Mouse (Mus musculus) neural tube, embryonic 15.5 days (tissue): ENCODE measurements around the gene Tmem80. TPM values are rescaled to one million over a fixed set of nuclear protein-coding genes. Genes with fewer than 3 reads are reported as not detected.

Source experiments
- ATAC-seq: fragments of 200-750 bp; cut with Nextera tagmentation; 2 replicates; pipeline ENCODE4 v1.8.0; 2017; ENCODE audit warnings: mild to moderate bottlenecking, moderate TSS enrichment, moderate library complexity; ENCODE audit not compliant: low FRiP score
- H3K27ac ChIP-seq: fragments of 300-500 bp; sonication (generic); replicated peaks from 2 replicates; pipeline ENCODE4 v1.5.1; 2015; ENCODE audit warnings: mild to moderate bottlenecking, inconsistent platforms
- H3K27me3 ChIP-seq: fragments of 300-500 bp; sonication (generic); replicated peaks from 2 replicates; pipeline ENCODE4 v1.6.1; 2015; ENCODE audit warnings: inconsistent platforms
- H3K36me3 ChIP-seq: fragments of 300-500 bp; sonication (generic); 2 replicates; pipeline ENCODE4 v1.6.1; 2015; ENCODE audit warnings: inconsistent platforms
- H3K4me1 ChIP-seq: fragments of 300-500 bp; sonication (generic); 2 replicates; pipeline ENCODE4 v1.6.1; 2015; ENCODE audit warnings: inconsistent platforms
- H3K4me2 ChIP-seq: fragments of 300-500 bp; sonication (generic); 2 replicates; pipeline ENCODE4 v1.6.1; 2015; ENCODE audit warnings: inconsistent platforms, mild to moderate bottlenecking, moderate library complexity
- H3K4me3 ChIP-seq: fragments of 300-500 bp; sonication (generic); replicated peaks from 2 replicates; pipeline ENCODE4 v1.5.1; 2015; ENCODE audit warnings: mild to moderate bottlenecking, inconsistent platforms
- H3K9ac ChIP-seq: fragments of 300-500 bp; sonication (generic); replicated peaks from 2 replicates; pipeline ENCODE4 v1.6.1; 2015; ENCODE audit warnings: mild to moderate bottlenecking, inconsistent platforms
- H3K9me3 ChIP-seq: fragments of 300-500 bp; sonication (generic); replicated peaks from 2 replicates; pipeline ENCODE4 v1.6.1; 2016; ENCODE audit warnings: inconsistent platforms
- WGBS: fragments of 180-500 bp; shearing (Covaris S2); methylation state at CpG from one replicate; pipeline ENCODE4 v1.1.7; 2015; ENCODE audit warnings: mixed read lengths; 5-methylcytosine and 5-hydroxymethylcytosine counted together
- polyA plus RNA-seq: library from polyadenylated mRNA; unstranded; fragments of >200 nt; fragmentation: Nextera tagmentation; extraction: Ambion mirVana; gene quantifications from 2 replicates; pipeline ENCODE4 v1.2.1, GENCODE M21; 2015

Gene Tmem80
- polyA plus RNA-seq, 1 experiment from 2014 or later: 55.8 TPM

DNA sequence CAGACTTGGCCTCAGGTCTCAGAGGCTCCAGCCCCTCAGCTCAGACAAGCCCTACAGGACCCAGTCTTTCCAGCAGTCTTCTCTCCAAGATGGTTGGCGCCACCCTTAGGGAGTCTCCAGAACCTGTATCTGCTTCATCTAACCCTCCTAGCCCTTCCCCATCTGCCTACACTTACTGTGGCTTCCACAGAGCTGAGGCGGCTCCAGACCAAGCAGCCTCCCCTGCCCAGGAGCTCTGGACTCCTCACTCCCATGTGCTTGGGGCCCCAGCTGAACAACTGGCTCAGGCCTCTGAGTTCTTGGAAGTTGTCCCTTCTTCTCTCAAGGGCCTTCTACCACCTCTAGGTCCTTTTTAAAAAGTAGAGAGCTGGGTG is 36.2 kb downstream of the Tmem80 start:
- Histone ChIP-seq H3K27ac (no peak overlapping the region), H3K9ac (no peak overlapping the region), H3K4me3 (no peak overlapping the region), H3K9me3 (no peaks in the 10 kb centered on the region), H3K4me2 (no peak overlapping the region), H3K4me1 (0 out of 2 replicates have a peak, but pooled peaks cover 3% of the 10 kb centered on the region), H3K27me3 (peaks cover 40% of the 10 kb centered on the region), H3K36me3 (no peaks in the 10 kb centered on the region)
- 66% methylated on average over 2 of the region's 2 CpGs for WGBS
- no peak for ATAC-seq

DNA sequence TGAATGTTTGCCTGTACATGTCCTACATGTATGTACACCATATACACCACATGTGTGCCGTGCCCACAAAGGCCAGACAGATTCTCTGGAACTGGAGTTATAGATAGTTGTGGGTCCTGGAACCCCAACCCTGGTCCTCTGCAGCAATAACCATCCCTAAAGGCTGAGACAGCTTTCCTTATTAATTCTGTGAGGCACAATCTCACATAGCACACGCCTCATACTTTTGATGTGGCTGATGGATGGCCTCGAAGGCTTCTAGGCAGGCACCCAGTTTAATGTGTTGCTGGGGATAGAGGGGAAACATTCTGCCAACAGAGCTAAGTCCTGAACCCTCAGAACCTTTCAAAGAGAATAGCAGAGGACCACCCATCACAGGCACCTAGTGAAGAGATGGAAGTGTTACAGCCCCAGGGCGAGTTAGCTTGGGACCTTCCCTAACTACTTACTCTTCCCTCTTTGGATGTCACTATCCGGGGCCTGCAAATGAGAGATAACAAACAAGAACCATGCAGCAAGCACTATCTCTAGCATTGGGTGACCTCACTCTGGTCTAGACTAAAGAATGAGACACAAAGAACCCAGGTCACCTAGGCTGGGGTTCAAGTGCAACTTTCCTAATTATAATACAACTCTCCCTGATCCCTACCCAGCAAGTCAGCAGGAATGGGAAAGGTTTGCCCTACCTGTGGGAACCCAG is 37.0 kb downstream of the Tmem80 start:
- ATAC-seq: no peak
- Histone ChIP-seq H3K4me3 (no peak overlapping the region), H3K9ac (no peak overlapping the region), H3K36me3 (no peaks in the 10 kb centered on the region), H3K27ac (no peak overlapping the region), H3K4me2 (no peak overlapping the region), H3K27me3 (peaks cover 36% of the 10 kb centered on the region), H3K9me3 (no peaks in the 10 kb centered on the region), H3K4me1 (0 out of 2 replicates have a peak, but pooled peaks cover 3% of the 10 kb centered on the region)
- 85% methylated on average over 5 of the region's 5 CpGs for WGBS

DNA sequence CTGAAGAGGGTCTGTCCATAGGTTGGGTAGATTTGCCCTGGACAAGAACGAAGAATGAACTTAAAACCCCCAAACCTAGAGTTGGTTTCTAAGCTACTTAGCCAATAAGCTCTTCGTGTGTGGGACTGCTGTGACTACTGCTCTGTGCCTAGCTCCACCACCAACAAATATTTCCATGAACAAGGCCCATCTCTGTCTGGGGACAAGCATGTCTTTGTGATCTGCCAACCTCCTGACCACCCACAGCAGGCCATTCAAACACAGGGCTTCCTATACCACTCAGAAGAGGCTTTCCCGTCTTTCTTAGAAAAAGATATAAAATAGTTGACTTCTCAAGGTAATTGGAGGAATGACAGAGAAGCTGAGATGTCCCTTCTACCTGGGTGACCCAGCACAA is 37.5 kb downstream of the Tmem80 start:
- H3K4me1 ChIP-seq: 0 out of 2 replicates have a peak, but pooled peaks cover 3% of the 10 kb centered on the region
- no peak overlapping the region for H3K4me3 ChIP-seq
- H3K9ac ChIP-seq: no peak overlapping the region
- no peaks in the 10 kb centered on the region for H3K9me3 ChIP-seq
- 83% methylated on average over 3 of the region's 3 CpGs for WGBS
- no peaks in the 10 kb centered on the region for H3K36me3 ChIP-seq
- ATAC-seq: no peak
- H3K27me3 ChIP-seq: peaks cover 33% of the 10 kb centered on the region
- no peak overlapping the region for H3K27ac ChIP-seq
- H3K4me2 ChIP-seq: no peak overlapping the region

DNA sequence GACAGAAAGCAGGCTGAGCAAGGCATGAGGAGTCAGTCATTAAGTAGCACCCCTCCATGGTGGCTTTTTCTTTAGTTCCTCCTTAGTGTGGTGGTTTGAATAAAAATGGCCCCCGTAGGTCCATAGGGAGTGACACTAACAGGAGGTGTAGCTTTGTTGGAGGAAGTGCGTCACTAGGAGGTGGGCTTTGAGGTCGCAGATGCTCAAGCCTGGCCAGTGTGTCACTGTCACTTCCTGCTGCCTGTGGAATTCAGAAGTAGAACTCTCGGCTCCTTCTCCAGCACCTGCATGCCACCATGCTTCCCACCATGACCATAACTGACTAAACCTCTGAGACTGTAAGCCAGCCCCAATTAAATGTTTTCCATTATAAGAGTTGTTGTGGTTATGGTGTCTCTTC is 39.8 kb downstream of the Tmem80 start:
- Histone ChIP-seq H3K4me3 (no peak overlapping the region), H3K4me2 (no peak overlapping the region), H3K9me3 (no peaks in the 10 kb centered on the region), H3K4me1 (no peaks in the 10 kb centered on the region), H3K9ac (no peak overlapping the region), H3K27me3 (peaks cover 14% of the 10 kb centered on the region; the same call in 1 of the 2 replicates), H3K27ac (no peak overlapping the region), H3K36me3 (no peaks in the 10 kb centered on the region)
- WGBS: 85% methylated on average over 4 of the region's 4 CpGs
- no peak for ATAC-seq

DNA sequence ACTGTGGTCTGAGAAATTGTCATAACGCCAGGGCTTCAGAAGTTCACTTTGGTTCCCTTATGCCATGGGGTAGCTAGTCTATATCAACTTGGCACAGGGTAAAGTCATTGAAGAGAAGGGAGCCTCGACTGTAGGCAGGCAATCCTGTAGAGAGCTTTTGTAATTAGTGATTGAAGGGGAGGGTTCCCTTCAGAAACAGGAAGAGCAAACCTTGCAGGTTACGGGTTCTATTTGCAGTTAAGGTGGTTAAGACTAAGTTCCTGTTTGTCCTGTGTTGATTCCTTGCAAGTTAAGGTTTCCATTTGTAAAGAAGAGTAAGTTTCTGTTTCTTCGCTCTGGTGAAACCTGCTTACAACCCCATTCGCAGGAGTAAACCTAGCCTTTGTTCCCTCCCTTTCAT is 42.4 kb downstream of the Tmem80 start:
- Histone ChIP-seq H3K27ac (no peak overlapping the region), H3K27me3 (0 out of 2 replicates have a peak, but pooled peaks cover 8% of the 10 kb centered on the region), H3K9me3 (no peaks in the 10 kb centered on the region), H3K4me3 (no peak overlapping the region), H3K4me2 (no peak overlapping the region), H3K4me1 (no peaks in the 10 kb centered on the region), H3K36me3 (no peaks in the 10 kb centered on the region), H3K9ac (no peak overlapping the region)
- ATAC-seq: no peak
- 58% methylated on average over 5 of the region's 5 CpGs for WGBS

DNA sequence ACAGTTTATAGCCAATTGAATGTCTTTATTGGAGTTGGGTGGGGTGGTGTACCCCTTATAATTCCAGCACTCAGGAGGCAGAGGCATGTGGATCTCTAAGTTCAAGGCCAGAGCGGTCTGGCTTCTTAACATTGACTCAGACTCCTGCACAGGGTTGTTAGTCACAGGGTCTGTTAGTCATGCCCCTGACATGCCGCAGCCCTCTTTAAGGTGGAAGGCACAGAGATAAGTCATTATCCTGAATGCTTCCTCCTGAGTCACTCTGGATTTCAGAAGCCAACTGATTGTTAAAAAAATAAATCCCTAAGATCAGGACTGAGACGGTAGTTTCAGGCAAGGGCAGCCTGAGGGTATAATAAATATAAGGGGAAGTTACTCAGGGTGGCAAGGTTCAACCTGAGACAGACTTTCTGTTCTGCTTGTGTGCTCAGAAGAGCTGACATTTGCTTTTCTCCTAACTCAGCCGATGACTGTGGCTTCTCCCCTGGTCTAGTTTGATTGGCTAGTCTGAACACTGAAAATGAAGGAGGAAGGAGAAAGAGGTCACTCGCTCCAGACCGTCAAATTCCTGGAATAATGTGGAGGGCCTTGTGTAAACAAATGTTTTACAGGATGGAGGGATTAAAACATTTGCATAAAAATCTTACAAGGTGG is 44.5 kb downstream of the Tmem80 start:
- Histone ChIP-seq H3K9ac (no peak overlapping the region), H3K4me3 (no peak overlapping the region), H3K27me3 (no peaks in the 10 kb centered on the region), H3K4me2 (no peak overlapping the region), H3K4me1 (no peaks in the 10 kb centered on the region), H3K36me3 (no peaks in the 10 kb centered on the region), H3K27ac (no peak overlapping the region), H3K9me3 (no peaks in the 10 kb centered on the region)
- no peak for ATAC-seq
- WGBS: 78% methylated on average over 6 of the region's 6 CpGs

DNA sequence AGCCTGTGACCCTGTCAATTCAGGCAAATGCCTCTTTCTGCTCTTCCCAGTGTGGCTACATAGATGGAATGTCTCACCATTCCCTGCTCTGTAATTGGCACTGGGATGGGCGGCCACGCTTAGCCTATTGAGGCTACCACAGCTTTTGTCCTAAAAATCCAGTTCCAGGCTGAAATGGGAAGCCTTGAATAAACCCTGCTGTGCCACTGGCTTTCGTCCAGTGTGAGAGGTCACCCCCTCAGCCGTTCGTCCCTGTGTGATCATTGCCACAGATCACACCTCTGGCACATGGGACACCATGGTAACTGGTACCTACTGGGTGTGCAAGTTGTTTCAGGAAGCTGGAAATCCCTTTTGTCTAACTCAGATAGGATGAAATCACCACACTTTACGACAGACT is 46.1 kb downstream of the Tmem80 start:
- no peaks in the 10 kb centered on the region for H3K36me3 ChIP-seq
- H3K4me2 ChIP-seq: no peak overlapping the region
- no peaks in the 10 kb centered on the region for H3K9me3 ChIP-seq
- no peaks in the 10 kb centered on the region for H3K4me1 ChIP-seq
- H3K27me3 ChIP-seq: no peaks in the 10 kb centered on the region
- WGBS: 32% methylated on average over 6 of the region's 6 CpGs
- H3K4me3 ChIP-seq: no peak overlapping the region
- no peak overlapping the region for H3K9ac ChIP-seq
- H3K27ac ChIP-seq: no peak overlapping the region
- ATAC-seq: no peak

DNA sequence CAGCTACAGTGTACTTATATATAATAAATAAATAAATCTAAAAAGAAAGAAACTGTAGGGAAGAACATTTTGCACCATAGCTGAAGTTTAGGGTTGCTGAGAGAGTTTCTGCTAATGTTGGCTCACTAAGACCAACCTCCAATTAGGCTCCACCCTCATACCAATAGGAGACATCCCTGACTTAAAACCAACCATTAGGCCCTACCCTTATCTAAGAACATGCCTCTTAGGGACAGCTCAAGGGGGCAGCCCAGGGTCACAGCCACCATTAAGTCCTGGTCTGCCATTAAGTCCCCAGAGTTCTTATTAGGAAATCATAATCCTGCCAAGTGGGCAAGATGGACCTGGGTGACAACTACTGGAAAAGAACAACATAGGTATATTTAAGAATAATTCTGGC is 46.9 kb downstream of the Tmem80 start:
- Histone ChIP-seq H3K4me2 (no peak overlapping the region), H3K36me3 (no peaks in the 10 kb centered on the region), H3K27me3 (no peaks in the 10 kb centered on the region), H3K27ac (no peak overlapping the region), H3K4me3 (no peak overlapping the region), H3K4me1 (no peaks in the 10 kb centered on the region), H3K9me3 (no peaks in the 10 kb centered on the region), H3K9ac (no peak overlapping the region)
- no peak for ATAC-seq

DNA sequence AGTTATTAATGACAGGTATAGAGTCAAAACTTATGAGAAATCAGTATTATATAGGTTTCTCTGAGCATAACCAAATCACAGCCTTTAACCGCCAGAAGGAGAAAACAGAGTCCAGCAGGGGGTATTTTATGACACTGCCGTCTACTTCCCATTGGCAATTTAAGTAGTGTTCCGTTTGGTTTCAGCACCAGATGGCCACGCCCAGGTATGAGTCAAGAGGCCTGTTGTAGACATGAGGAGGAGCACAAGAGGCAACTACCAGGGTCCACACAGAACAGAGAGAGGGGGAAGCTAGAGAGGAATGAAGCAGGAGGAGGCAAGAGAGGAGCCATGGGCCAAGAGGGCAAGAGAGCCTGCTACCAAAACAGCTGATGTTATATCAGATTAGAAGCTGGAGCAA is 52.0 kb downstream of the Tmem80 start:
- no peaks in the 10 kb centered on the region for H3K27me3 ChIP-seq
- H3K4me2 ChIP-seq: no peak overlapping the region
- H3K9ac ChIP-seq: no peak overlapping the region
- H3K36me3 ChIP-seq: no peaks in the 10 kb centered on the region
- no peak overlapping the region for H3K27ac ChIP-seq
- no peak overlapping the region for H3K4me3 ChIP-seq
- H3K9me3 ChIP-seq: no peaks in the 10 kb centered on the region
- ATAC-seq: no peak
- H3K4me1 ChIP-seq: no peaks in the 10 kb centered on the region
- 34% methylated on average over 4 of the region's 4 CpGs for WGBS

DNA sequence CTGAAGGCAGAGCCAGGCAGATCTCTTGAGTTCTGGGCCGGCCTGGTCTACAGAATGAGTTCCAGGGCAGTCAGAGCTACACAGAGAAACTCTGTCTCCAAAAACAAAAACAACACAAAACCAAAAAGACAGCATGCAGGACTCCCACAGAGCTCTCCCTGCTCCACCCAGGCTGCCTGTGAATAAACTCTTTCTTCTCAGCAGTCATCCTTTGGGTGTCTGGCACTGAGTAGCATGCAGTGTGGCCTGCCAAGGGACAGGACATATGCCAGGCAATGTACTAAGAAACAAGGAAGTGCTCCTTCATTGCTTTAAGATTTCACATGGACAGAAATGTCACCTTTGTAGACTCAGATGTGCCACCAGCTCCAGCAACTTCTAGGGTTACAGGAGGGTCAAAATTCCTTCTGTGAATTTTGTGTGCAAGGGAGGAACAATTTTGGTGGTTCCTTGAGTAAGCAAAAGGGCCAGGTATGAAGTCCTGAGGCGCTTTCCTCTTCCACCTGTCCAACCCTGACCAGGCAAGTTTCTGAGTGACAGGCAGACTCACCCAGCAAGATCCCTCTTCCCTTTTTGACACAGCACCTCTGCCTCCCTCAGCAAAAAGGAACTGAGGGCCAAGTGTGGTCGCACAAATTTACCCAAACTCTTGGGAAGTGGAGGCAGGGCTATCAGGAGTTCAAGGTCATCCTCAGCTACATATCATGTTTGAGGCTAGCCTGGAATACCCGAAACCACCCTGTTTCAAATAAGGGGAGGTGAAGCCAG is 53.7 kb downstream of the Tmem80 start:
- H3K27me3 ChIP-seq: no peaks in the 10 kb centered on the region
- no peak overlapping the region for H3K27ac ChIP-seq
- 73% methylated on average over 4 of the region's 4 CpGs for WGBS
- H3K9me3 ChIP-seq: no peaks in the 10 kb centered on the region
- no peak for ATAC-seq
- H3K4me2 ChIP-seq: no peak overlapping the region
- no peak overlapping the region for H3K4me3 ChIP-seq
- no peaks in the 10 kb centered on the region for H3K36me3 ChIP-seq
- no peak overlapping the region for H3K9ac ChIP-seq
- no peaks in the 10 kb centered on the region for H3K4me1 ChIP-seq
